Mouse (Mus musculus): Measurements from ENCODE around the gene Marcks.

Marcks gene

GRCm38 (mm10) chr10:37138778-37139442, at the start of gene Marcks:
Gene Marcks (minus strand): TSS chr10:37138920.
- peak; percentile 82 to 84 for DNase-seq (ENCODE audit: low spot score in 2 of 2)

- DNase-seq (ENCODE audit: low spot score in 2 of 2): no peak
Observed at GRCm38 (mm10) chr10:37177071-37177470, 38.4 kb upstream of the Marcks start.

GRCm38 (mm10) chr10:37172416-37172950, 33.8 kb upstream of the Marcks start:
- no peak for DNase-seq (ENCODE audit: low spot score in 2 of 2)

- DNase-seq (ENCODE audit: low spot score in 2 of 2): no peak
Observed at GRCm38 (mm10) chr10:37171711-37172415, 33.1 kb upstream of the Marcks start.

- no peak for DNase-seq (ENCODE audit: low spot score in 2 of 2)
Observed at GRCm38 (mm10) chr10:37170878-37171277, 32.2 kb upstream of the Marcks start.

GRCm38 (mm10) chr10:37170466-37170865, 31.7 kb upstream of the Marcks start:
- no peak for DNase-seq (ENCODE audit: low spot score in 2 of 2)

GRCm38 (mm10) chr10:37167527-37167926, 28.8 kb upstream of the Marcks start:
- DNase-seq (ENCODE audit: low spot score in 2 of 2): no peak

GRCm38 (mm10) chr10:37159731-37160130, 21.0 kb upstream of the Marcks start:
- DNase-seq (ENCODE audit: low spot score in 2 of 2): no peak

- no peak for DNase-seq (ENCODE audit: low spot score in 2 of 2)
Observed at GRCm38 (mm10) chr10:37157156-37157555, 18.4 kb upstream of the Marcks start.

GRCm38 (mm10) chr10:37155131-37155530, 16.4 kb upstream of the Marcks start:
- no peak for DNase-seq (ENCODE audit: low spot score in 2 of 2)

- no peak for DNase-seq (ENCODE audit: low spot score in 2 of 2)
Observed at GRCm38 (mm10) chr10:37151539-37152271, 13.0 kb upstream of the Marcks start.

GRCm38 (mm10) chr10:37148016-37148415, 9.3 kb upstream of the Marcks start:
- DNase-seq (ENCODE audit: low spot score in 2 of 2): no peak

GRCm38 (mm10) chr10:37145456-37145855, 6.7 kb upstream of the Marcks start:
- no peak for DNase-seq (ENCODE audit: low spot score in 2 of 2)

- no peak for DNase-seq (ENCODE audit: low spot score in 2 of 2)
Observed at GRCm38 (mm10) chr10:37141621-37142020, 2.9 kb upstream of the Marcks start.

- peak; percentile 60 to 64 for DNase-seq (ENCODE audit: low spot score in 2 of 2)
Observed at GRCm38 (mm10) chr10:37140736-37141451, 2.2 kb upstream of the Marcks start.

- peak; percentile 7 to 9 for DNase-seq (ENCODE audit: low spot score in 2 of 2)
Observed at GRCm38 (mm10) chr10:37140166-37140735, 1.5 kb upstream of the Marcks start.

- DNase-seq (ENCODE audit: low spot score in 2 of 2): peak in 1 of 2 experiments; percentile 8
Observed at GRCm38 (mm10) chr10:37139443-37140165, 884 bp upstream of the Marcks start.

- peak; percentile 9 to 17 for DNase-seq (ENCODE audit: low spot score in 2 of 2)
Observed at GRCm38 (mm10) chr10:37138311-37138731, 399 bp downstream of the Marcks start.

GRCm38 (mm10) chr10:37137531-37138310, 999 bp downstream of the Marcks start:
- peak; percentile 31 to 38 for DNase-seq (ENCODE audit: low spot score in 2 of 2)
